Mouse (Mus musculus) thymus, adult 2 months (tissue): Measurements from ENCODE around the gene Clstn3.
"Not testable (repeated sequence)": the region's sequence is repeated elsewhere in the genome, so short reads cannot be mapped to it uniquely, and the experiment has no call there.

ENCODE experiments used
- CTCF ChIP-seq: fragments of 200-500 bp; IDR thresholded peaks from 2 replicates; pipeline ENCODE4 v1.5.1; 2012; ENCODE audit warnings: mild to moderate bottlenecking, control low read depth, low read length, moderate library complexity, borderline replicate concordance; ENCODE audit not compliant: control insufficient read depth, poor library complexity, insufficient read depth; ENCODE audit errors: extremely low read depth
- POLR2A ChIP-seq: fragments of 200-500 bp; IDR thresholded peaks from 2 replicates; pipeline ENCODE4 v1.6.1; 2012; ENCODE audit warnings: mild to moderate bottlenecking, low read length, control low read depth, moderate library complexity; ENCODE audit not compliant: control insufficient read depth, poor library complexity, insufficient read depth; ENCODE audit errors: extremely low read depth

GRCm38 (mm10) chr6:124483831-124484230 is 19.2 kb upstream of the Clstn3 start:
- TF ChIP-seq CTCF, POLR2A: not testable (repeated sequence)
